Mouse (Mus musculus) urinary bladder, adult 2 months (tissue): ENCODE results near the gene Arhgef26. TPM values are rescaled to one million over a fixed set of nuclear protein-coding genes. Genes with fewer than 3 reads are reported as not detected.

Experiments used
- DNase-seq: peaks from one replicate; pipeline ENCODE4 v3.0.0; 2022; ENCODE audit warnings: low spot score
- polyA plus RNA-seq: library from polyadenylated mRNA; depleted of rRNA; stranded (reverse); fragments of >200 nt; gene quantifications from 2 replicates; pipeline ENCODE4 v1.2.3, GENCODE M21; 2012

Arhgef26 gene
- polyA plus RNA-seq, 1 experiment: 8.7 TPM

GRCm38 (mm10) chr3:62382853-62383252 is 44.7 kb downstream of the Arhgef26 start:
- DNase-seq: no peak

- no peak for DNase-seq
These were observed 54.5 kb downstream of the Arhgef26 start for GRCm38 (mm10) chr3:62392636-62393035.

- no peak for DNase-seq
These were observed 56.1 kb downstream of the Arhgef26 start for GRCm38 (mm10) chr3:62394284-62394683.

- no peak for DNase-seq
These were observed 57.2 kb downstream of the Arhgef26 start for GRCm38 (mm10) chr3:62395368-62395767.

GRCm38 (mm10) chr3:62396109-62396508 is 58.0 kb downstream of the Arhgef26 start:
- DNase-seq: no peak

- no peak for DNase-seq
These were observed 60.0 kb downstream of the Arhgef26 start for GRCm38 (mm10) chr3:62398094-62398493.

- DNase-seq: no peak
These were observed 61.9 kb downstream of the Arhgef26 start for GRCm38 (mm10) chr3:62399826-62400746.

- no peak for DNase-seq
These were observed 64.3 kb downstream of the Arhgef26 start for GRCm38 (mm10) chr3:62402466-62402865.

- DNase-seq: no peak
These were observed 66.5 kb downstream of the Arhgef26 start for GRCm38 (mm10) chr3:62404477-62405246.

GRCm38 (mm10) chr3:62409555-62410182 is 71.5 kb downstream of the Arhgef26 start:
- no peak for DNase-seq

GRCm38 (mm10) chr3:62410491-62410890 is 72.3 kb downstream of the Arhgef26 start:
- DNase-seq: no peak

- peak; percentile 52 for DNase-seq
These were observed 74.6 kb downstream of the Arhgef26 start for GRCm38 (mm10) chr3:62412704-62413103.

GRCm38 (mm10) chr3:62414926-62415325 is 76.8 kb downstream of the Arhgef26 start:
- DNase-seq: no peak

GRCm38 (mm10) chr3:62417458-62417857 is 79.3 kb downstream of the Arhgef26 start:
- DNase-seq: no peak

GRCm38 (mm10) chr3:62418387-62419138 is 80.4 kb downstream of the Arhgef26 start:
- no peak for DNase-seq

GRCm38 (mm10) chr3:62433675-62434074 is 95.5 kb downstream of the Arhgef26 start:
- DNase-seq: no peak

GRCm38 (mm10) chr3:62435923-62436322 is 97.8 kb downstream of the Arhgef26 start:
- DNase-seq: no peak

- DNase-seq: no peak
These were observed 102.4 kb downstream of the Arhgef26 start for GRCm38 (mm10) chr3:62440431-62440969.

- DNase-seq: no peak
These were observed 105.5 kb downstream of the Arhgef26 start for GRCm38 (mm10) chr3:62443582-62444194.

- DNase-seq: no peak
These were observed 108.1 kb downstream of the Arhgef26 start for GRCm38 (mm10) chr3:62446271-62446670.

GRCm38 (mm10) chr3:62447151-62447550 is 109.0 kb downstream of the Arhgef26 start:
- DNase-seq: no peak
